Mouse (Mus musculus) heart, adult 2 months (tissue): Measurements from ENCODE around the gene Atp6v0a4. TPM values are rescaled to one million over a fixed set of nuclear protein-coding genes. Genes with fewer than 3 reads are reported as not detected.

ENCODE experiments used
- DNase-seq, 2 experiments: peaks; one replicate each; pipeline ENCODE4 v3.0.0; 2021
- H3K27ac ChIP-seq: fragments of 200-600 bp; 2 replicates; pipeline ENCODE4 v1.8.1; 2022
- H3K27me3 ChIP-seq: fragments of 200-500 bp; 2 replicates; pipeline ENCODE4 v1.6.1; 2012; ENCODE audit warnings: mild to moderate bottlenecking, low read length, inconsistent platforms, mixed read lengths; ENCODE audit not compliant: control insufficient read depth, insufficient read depth
- H3K36me3 ChIP-seq: fragments of 200-500 bp; 2 replicates; pipeline ENCODE4 v1.6.1; 2012; ENCODE audit warnings: low read length, inconsistent platforms; ENCODE audit not compliant: control insufficient read depth, insufficient read depth
- H3K4me1 ChIP-seq: fragments of 200-500 bp; 2 replicates; pipeline ENCODE4 v1.6.1; 2011; ENCODE audit warnings: low read length; ENCODE audit not compliant: control insufficient read depth, insufficient read depth
- H3K4me3 ChIP-seq: fragments of 200-600 bp; 2 replicates; pipeline ENCODE4 v1.8.1; 2022
- H3K79me2 ChIP-seq: fragments of 200-500 bp; replicated peaks from 2 replicates; pipeline ENCODE4 v1.6.1; 2012; ENCODE audit warnings: mild to moderate bottlenecking, inconsistent platforms, low read length, moderate library complexity, mixed read lengths; ENCODE audit not compliant: control insufficient read depth, insufficient read depth
- H3K9ac ChIP-seq: fragments of 200-500 bp; 2 replicates; pipeline ENCODE4 v1.6.1; 2012; ENCODE audit warnings: low read depth, mild to moderate bottlenecking, control low read depth, inconsistent platforms, low read length, mixed read lengths
- CTCF ChIP-seq: fragments of 200-600 bp; IDR thresholded peaks from 2 replicates; pipeline ENCODE4 v1.8.1; 2022; ENCODE audit warnings: antibody characterized with exemption, mild to moderate bottlenecking, moderate library complexity
- EP300 ChIP-seq: fragments of 200-500 bp; IDR thresholded peaks from 2 replicates; pipeline ENCODE4 v1.6.1; 2011; ENCODE audit warnings: low read depth, low read length, control low read depth; ENCODE audit not compliant: insufficient read depth
- POLR2A ChIP-seq: fragments of 200-500 bp; IDR thresholded peaks from 2 replicates; pipeline ENCODE4 v1.6.1; 2011; ENCODE audit warnings: mild to moderate bottlenecking, low read depth, low read length, control low read depth; ENCODE audit not compliant: insufficient read depth
- WGBS: fragments of 180-500 bp; shearing (Covaris S2); methylation state at CpG from one replicate; pipeline ENCODE4 v1.1.7; 2018; 5-methylcytosine and 5-hydroxymethylcytosine counted together
- intact Hi-C: fragments of 180-260 bp; cut with DNase I; formaldehyde crosslinking; loops from one replicate; pipeline ENCODE4 v1.15.1; 2025
- polyA plus RNA-seq: library from polyadenylated mRNA; depleted of rRNA; stranded (reverse); fragments of >200 nt; gene quantifications from 2 replicates; pipeline ENCODE4 v1.2.3, GENCODE M21; 2012
- total RNA-seq, 2 experiments: library from RNA; stranded (reverse); gene quantifications; 2 replicates each; pipeline ENCODE4 v1.2.3; 2021

The Atp6v0a4 gene
- total and polyA plus RNA-seq, 3 experiments: 1.0 to 2.5 (median 1.4) TPM

DNA sequence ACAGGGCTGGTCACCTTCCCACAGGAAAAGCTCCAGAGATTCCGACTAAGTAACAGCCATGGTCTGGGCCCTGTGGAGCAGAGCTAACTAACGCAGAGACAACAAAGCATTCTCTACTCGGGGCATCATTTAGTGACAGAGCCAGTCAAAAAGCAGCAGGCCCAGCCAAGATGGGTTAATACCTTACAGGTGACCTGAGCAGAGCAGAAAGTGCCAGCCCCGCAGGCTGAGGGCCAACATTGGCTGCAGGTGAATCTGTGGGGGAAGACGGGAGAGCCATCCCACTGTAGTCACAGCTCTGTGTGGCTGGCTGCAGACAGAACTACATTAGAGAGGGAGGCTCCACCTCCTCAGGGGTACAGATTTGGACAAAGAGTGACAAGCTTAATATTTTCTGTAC is 22.9 kb upstream of the Atp6v0a4 start:
- Histone ChIP-seq H3K9ac (no peak overlapping the region), H3K4me1 (peaks cover 12% of the 10 kb centered on the region), H3K27me3 (no peaks in the 10 kb centered on the region), H3K36me3 (no peaks in the 10 kb centered on the region), H3K4me3 (no peak overlapping the region), H3K27ac (no peak overlapping the region), H3K79me2 (no peaks in the 10 kb centered on the region)
- 89% methylated on average over 5 of the region's 5 CpGs for WGBS
- DNase-seq: no peak
- no peak for TF ChIP-seq CTCF
- intact Hi-C loops: loop anchor here (5.0 kb wide), 1 partner anchor 725 kb away; no protein-coding TSS in a partner anchor

DNA sequence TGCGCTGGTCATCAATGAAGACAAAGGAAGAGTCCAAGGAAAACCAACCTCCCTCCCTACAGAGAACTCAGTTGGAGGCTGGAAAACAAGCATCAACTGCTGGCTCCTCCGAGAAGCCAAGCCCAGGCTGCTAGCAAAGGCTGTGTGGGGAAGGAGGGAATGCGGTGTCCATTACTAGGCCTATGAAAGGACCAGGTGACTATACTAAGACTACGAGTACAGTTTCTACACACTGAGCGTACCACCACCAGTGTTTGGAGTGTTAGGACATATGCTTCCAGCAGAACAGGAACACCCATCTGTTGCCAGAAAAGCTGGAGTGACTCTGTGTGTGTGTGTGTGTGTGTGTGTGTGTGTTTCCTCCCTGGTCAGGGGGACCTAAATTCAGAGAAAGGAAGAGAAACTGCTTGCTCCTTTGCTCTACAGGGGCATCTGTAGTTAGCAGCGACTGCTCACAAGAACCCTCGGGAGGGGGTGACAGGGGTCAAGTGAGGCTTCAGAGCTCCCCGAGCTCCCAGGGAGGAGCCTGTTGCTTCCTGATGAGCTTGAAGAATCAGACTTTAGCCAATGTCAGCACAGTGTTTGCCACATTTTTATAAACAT is 21.2 kb upstream of the Atp6v0a4 start:
- H3K4me1 ChIP-seq: peaks cover 12% of the 10 kb centered on the region

DNA sequence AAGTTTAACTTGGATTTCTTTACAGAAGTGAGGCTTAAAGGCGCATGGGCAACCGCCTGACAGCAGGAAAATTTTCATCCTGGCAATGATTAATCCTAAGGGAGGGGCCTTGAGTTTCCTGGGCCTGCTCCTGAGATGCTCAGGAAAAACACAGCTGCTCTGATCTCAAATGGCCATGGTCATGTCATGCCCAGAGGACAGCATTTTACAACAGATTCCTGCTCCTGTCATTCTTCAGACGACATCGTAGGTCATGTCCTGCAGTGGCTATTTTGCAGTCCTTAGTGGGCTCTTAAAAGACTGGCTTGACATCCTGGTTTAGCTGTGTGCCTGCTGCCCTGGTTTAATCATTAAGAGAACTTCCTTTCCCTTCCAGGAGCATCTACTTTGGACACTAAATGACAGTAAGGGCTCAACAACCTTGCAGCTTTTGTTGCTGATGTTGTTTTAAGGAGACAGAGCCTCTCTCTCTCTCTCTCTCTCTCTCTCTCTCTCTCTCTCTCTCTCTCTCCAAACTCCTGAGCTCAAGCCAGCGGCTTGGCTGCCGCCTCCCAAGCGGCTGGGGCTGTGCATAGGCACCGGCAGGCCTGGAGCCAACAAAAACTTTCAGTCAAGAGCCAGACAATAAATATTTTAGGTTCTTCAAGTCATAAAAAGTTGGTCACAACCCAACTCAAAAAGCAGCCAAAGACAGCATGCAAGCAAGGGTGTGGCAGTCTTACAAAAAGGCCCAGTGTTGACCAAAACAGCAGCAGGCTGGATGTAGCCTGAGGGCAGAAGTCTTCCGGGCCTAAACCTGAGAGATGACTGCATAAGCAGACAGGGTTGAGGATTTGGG is 20.0 kb upstream of the Atp6v0a4 start:
- intact Hi-C loops: no loop called here

More for the DNA sequence above, 21.2 kb upstream of the Atp6v0a4 start:
- intact Hi-C loops: loop anchor here (5.0 kb wide), 1 partner anchor 723 kb away; no protein-coding TSS in a partner anchor
- no peak for TF ChIP-seq POLR2A
- TF ChIP-seq CTCF: no peak
- TF ChIP-seq EP300: no peak
- DNase-seq: peak; percentile 28 to 37
- Histone ChIP-seq H3K36me3 (no peaks in the 10 kb centered on the region), H3K4me3 (no peak overlapping the region), H3K9ac (no peak overlapping the region), H3K27ac (peak overlapping the region; percentile 75), H3K27me3 (no peaks in the 10 kb centered on the region), H3K79me2 (no peaks in the 10 kb centered on the region)
- 56% methylated on average over 8 of the region's 8 CpGs for WGBS

DNA sequence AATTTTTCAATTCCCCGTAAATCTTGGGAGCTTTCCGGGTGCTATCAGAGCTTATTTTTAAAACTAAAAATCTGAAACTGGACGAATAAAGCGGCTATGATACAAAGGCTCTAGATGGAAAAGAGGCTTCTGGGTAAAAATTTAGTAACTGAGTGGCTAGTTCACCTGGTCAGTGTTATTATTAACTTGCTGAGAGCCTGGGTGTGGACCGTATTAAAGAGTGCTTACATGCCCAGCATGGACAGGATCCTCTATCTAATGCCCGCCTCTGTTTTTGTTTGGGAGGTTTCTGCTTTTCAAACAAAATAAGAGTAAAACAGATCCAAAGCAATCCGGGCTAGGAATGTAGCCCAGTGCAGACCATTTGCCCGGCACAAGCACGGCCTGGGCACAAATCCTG is 16.0 kb upstream of the Atp6v0a4 start:
- Histone ChIP-seq H3K4me1 (peaks cover 9% of the 10 kb centered on the region), H3K4me3 (no peak overlapping the region), H3K27me3 (no peaks in the 10 kb centered on the region), H3K27ac (no peak overlapping the region), H3K36me3 (no peaks in the 10 kb centered on the region), H3K9ac (no peak overlapping the region), H3K79me2 (no peaks in the 10 kb centered on the region)
- WGBS: 96% methylated on average over 9 of the region's 9 CpGs
- no peak for DNase-seq
- no peak for TF ChIP-seq CTCF
- TF ChIP-seq EP300: no peak
- no peak for TF ChIP-seq POLR2A
- intact Hi-C loops: no loop called here

More for the DNA sequence above, 20.0 kb upstream of the Atp6v0a4 start:
- DNase-seq: peak; percentile 65 to 79
- no peak for TF ChIP-seq EP300
- Histone ChIP-seq H3K9ac (no peak overlapping the region), H3K4me3 (no peak overlapping the region), H3K4me1 (peaks cover 12% of the 10 kb centered on the region), H3K27ac (peak overlapping the region; percentile 75), H3K27me3 (no peaks in the 10 kb centered on the region), H3K36me3 (no peaks in the 10 kb centered on the region), H3K79me2 (no peaks in the 10 kb centered on the region)
- WGBS: 20% methylated on average over 9 of the region's 9 CpGs

DNA sequence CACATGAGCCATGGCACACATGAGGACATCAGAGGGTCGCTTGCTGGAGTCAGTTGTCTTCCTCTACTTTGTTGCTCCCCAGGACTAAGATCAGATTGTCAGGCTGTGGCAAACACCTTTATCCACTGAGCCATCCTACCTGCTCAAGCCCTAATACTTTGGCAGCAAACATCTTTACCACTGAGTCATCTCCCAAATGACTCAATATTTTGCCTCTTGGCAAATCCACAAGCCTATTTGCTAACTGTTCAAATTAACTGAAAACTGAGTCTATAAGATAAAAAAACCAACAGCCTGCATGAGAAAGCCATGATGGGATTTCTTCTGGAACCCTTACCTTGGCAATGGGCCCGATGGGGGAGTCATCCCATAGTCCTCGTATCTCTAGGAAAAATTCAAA is 14.7 kb upstream of the Atp6v0a4 start:
- WGBS: 80% methylated on average over 3 of the region's 3 CpGs
- intact Hi-C loops: no loop called here

More for the DNA sequence above, 14.7 kb upstream of the Atp6v0a4 start:
- peaks cover 5% of the 10 kb centered on the region for H3K4me1 ChIP-seq
- H3K36me3 ChIP-seq: no peaks in the 10 kb centered on the region
- no peaks in the 10 kb centered on the region for H3K27me3 ChIP-seq
- no peak for TF ChIP-seq POLR2A
- TF ChIP-seq EP300: no peak
- no peak for TF ChIP-seq CTCF
- H3K79me2 ChIP-seq: no peaks in the 10 kb centered on the region
- no peak overlapping the region for H3K9ac ChIP-seq
- H3K4me3 ChIP-seq: no peak overlapping the region
- H3K27ac ChIP-seq: no peak overlapping the region
- DNase-seq: no peak
